Comparison of ENCODE assay signal across 24 mouse cellular contexts in genomic region chr2:158302807-158303206, GRCm38 (mm10). TPM values are rescaled to one million over a fixed set of nuclear protein-coding genes. Genes with fewer than 3 reads are reported as not detected.
DNase-seq lines count a peak whose midpoint lies in the region; ATAC-seq lines count a peak whose summit lies in the region.
"Had no signal": no experiment of that assay in that cellular context is flagged by ENCODE, and none has a peak within 500 bp of the region (broad histone marks: within the 10 kb centered on the region; RNA-seq: fewer than 3 reads in every experiment).

No protein-coding gene starts in this region.

- WGBS in liver, embryonic 11.5 days: 66% methylated on average over 3 of the region's 3 CpGs
- WGBS in liver, embryonic 15.5 days (ENCODE audit: insufficient replicate concordance): 53% methylated on average over 3 of the region's 3 CpGs

- H3K9me3 ChIP-seq in liver, embryonic 11.5 days (ENCODE audit: control insufficient read depth, low read length): no peaks in the 10 kb centered on the region
- no peaks in the 10 kb centered on the region for H3K9me3 ChIP-seq in liver, embryonic 15.5 days (replicated peaks)
- H3K9me3 ChIP-seq: embryonic facial prominence, embryonic 13.5 days; forebrain, embryonic 13.5 days; heart, embryonic 12.5 days; hindbrain, embryonic 10.5 days; hindbrain, embryonic 15.5 days had no signal

- no peak for ATAC-seq in liver, embryonic 11.5 days (replicated peaks; ENCODE audit: low FRiP score)
- ATAC-seq in liver, embryonic 15.5 days (ENCODE audit: insufficient read depth): no peak
- ATAC-seq: activated CD4-positive, CD25-positive, alpha-beta regulatory T cell, adult 4 months; forebrain, embryonic 13.5 days; forebrain, postnatal 0 days; Patski had no signal

- no peak overlapping the region for H3K4me2 ChIP-seq in liver, embryonic 11.5 days
- H3K4me2 ChIP-seq in liver, embryonic 15.5 days: no peak overlapping the region
- H3K4me2 ChIP-seq: embryonic facial prominence, embryonic 13.5 days; forebrain, embryonic 13.5 days; heart, embryonic 12.5 days; hindbrain, embryonic 15.5 days had no signal

- DNase-seq in gastrocnemius, postnatal 25 days: peak; percentile 31
- DNase-seq in gastrocnemius, postnatal 10 days: no peak
- DNase-seq in liver: peak; percentile 17
- DNase-seq in liver, embryonic 11.5 days (ENCODE audit: low spot score): no peak
- no peak for DNase-seq in layer of hippocampus, adult 8-10 months (ENCODE audit: low spot score in 2 of 2)
- no peak for DNase-seq in frontal cortex, postnatal 14 days (ENCODE audit: low spot score in 2 of 2)
- DNase-seq: adrenal gland, postnatal 14 days; cerebellum, adult 11-12 months; cerebellum, adult 9-11 months; cerebellum, postnatal 36 days; forebrain, postnatal 0 days; heart, adult 2 months had no signal

- no peak overlapping the region for H3K27ac ChIP-seq in liver, embryonic 11.5 days (ENCODE audit: low read depth, low read length)
- H3K27ac ChIP-seq in liver, embryonic 15.5 days (replicated peaks): peak overlapping the region; percentile 41; the same call in 1 of the 2 replicates
- H3K27ac ChIP-seq: embryonic facial prominence, embryonic 13.5 days; forebrain, embryonic 13.5 days; heart, adult 2 months; hindbrain, embryonic 10.5 days; hindbrain, embryonic 15.5 days had no signal

- no peak overlapping the region for H3K9ac ChIP-seq in liver, embryonic 11.5 days (ENCODE audit: low read depth, low read length)
- no peak overlapping the region for H3K9ac ChIP-seq in liver, embryonic 15.5 days
- H3K9ac ChIP-seq: embryonic facial prominence, embryonic 13.5 days; forebrain, embryonic 13.5 days; forebrain, postnatal 0 days; heart, embryonic 12.5 days; hindbrain, embryonic 15.5 days had no signal

- H3K4me3 ChIP-seq in liver, embryonic 11.5 days (ENCODE audit: low read depth, low read length): no peak overlapping the region
- H3K4me3 ChIP-seq in liver, embryonic 15.5 days (replicated peaks): no peak overlapping the region
- H3K4me3 ChIP-seq: embryonic facial prominence, embryonic 13.5 days; forebrain, embryonic 13.5 days; heart, adult 2 months; heart, embryonic 12.5 days; hindbrain, embryonic 10.5 days; hindbrain, embryonic 15.5 days had no signal

- no peaks in the 10 kb centered on the region for H3K27me3 ChIP-seq in liver, embryonic 11.5 days (replicated peaks; ENCODE audit: control insufficient read depth, insufficient read depth, low read length)
- H3K27me3 ChIP-seq in liver, embryonic 15.5 days: no peaks in the 10 kb centered on the region
- H3K27me3 ChIP-seq: embryonic facial prominence, embryonic 13.5 days; forebrain, embryonic 13.5 days; heart, embryonic 12.5 days; hindbrain, embryonic 15.5 days; Patski had no signal

- H3K4me1 ChIP-seq in liver, embryonic 11.5 days (replicated peaks; ENCODE audit: control insufficient read depth, insufficient read depth, low read length): peaks cover 9% of the 10 kb centered on the region
- H3K4me1 ChIP-seq in liver, embryonic 15.5 days (replicated peaks): peaks cover 8% of the 10 kb centered on the region
- H3K4me1 ChIP-seq: hindbrain, embryonic 15.5 days had no signal

- H3K36me3 ChIP-seq in liver, embryonic 11.5 days (ENCODE audit: control insufficient read depth, insufficient read depth, low read length): no peaks in the 10 kb centered on the region
- no peaks in the 10 kb centered on the region for H3K36me3 ChIP-seq in liver, embryonic 15.5 days (replicated peaks)
- H3K36me3 ChIP-seq: embryonic facial prominence, embryonic 13.5 days; heart, embryonic 12.5 days; hindbrain, embryonic 10.5 days; hindbrain, embryonic 15.5 days had no signal

RNA-seq across cellular contexts. Expression of gene Lbp, which starts 3.5 kb away (rescaled TPM):
- 10 to 100 TPM in 1 of 2 experiments, 1 to 10 TPM in 1; 4.7 to 11.1 TPM for total RNA-seq in gastrocnemius, postnatal 25 days (2021)
- total RNA-seq in gastrocnemius, postnatal 10 days (2021): 10 to 100 TPM; 10.8 to 11.1 TPM
- 12.9 and 13.7 TPM in 2 replicates for polyA plus RNA-seq in liver, embryonic 11.5 days (2014; fragmentation: Nextera tagmentation; extraction: Ambion mirVana)
- polyA plus RNA-seq in liver, embryonic 15.5 days (2015; fragmentation: Nextera tagmentation; extraction: Ambion mirVana): 50.6 and 56.8 TPM in 2 replicates
- 1 to 10 TPM; 2.1 to 2.9 (median 2.6) TPM for total RNA-seq in layer of hippocampus, adult 8-10 months (2022)

RNA-seq across cellular contexts. Expression of gene Bpi, which starts 44.9 kb away (rescaled TPM):
- total RNA-seq in gastrocnemius, postnatal 25 days (2021): not detected
- not detected for total RNA-seq in gastrocnemius, postnatal 10 days (2021)
- not detected in 2 replicates for polyA plus RNA-seq in liver, embryonic 11.5 days (2014; fragmentation: Nextera tagmentation; extraction: Ambion mirVana)
- not detected in 2 replicates for polyA plus RNA-seq in liver, embryonic 15.5 days (2015; fragmentation: Nextera tagmentation; extraction: Ambion mirVana)
- total RNA-seq in layer of hippocampus, adult 8-10 months (2022): not detected
- total RNA-seq: adrenal gland, adult 18-20 months; adrenal gland, postnatal 14 days; forebrain, postnatal 0 days; gastrocnemius, postnatal 36 days; heart, postnatal 25 days had no signal
- polyA plus RNA-seq: activated CD4-positive, CD25-positive, alpha-beta regulatory T cell, adult 4 months; embryonic facial prominence, embryonic 13.5 days; forebrain, embryonic 13.5 days; forebrain, postnatal 0 days; heart, adult 2 months; heart, embryonic 12.5 days; heart, embryonic 16.5 days; hindbrain, embryonic 10.5 days; hindbrain, embryonic 15.5 days had no signal

Comparison
In these comparisons a context has a peak if more than half of its experiments do, and no peak if none do; other contexts are left out.
1. DNase-seq: peak in gastrocnemius, postnatal 25 days (single experiment) and liver (single experiment); none in gastrocnemius, postnatal 10 days (single experiment), liver, embryonic 11.5 days (single experiment), layer of hippocampus, adult 8-10 months (0 of 2) and frontal cortex, postnatal 14 days (0 of 2).